Mouse (Mus musculus) kidney, embryonic 16.5 days (tissue): ENCODE data around the gene Apobec3. TPM values are rescaled to one million over a fixed set of nuclear protein-coding genes. Genes with fewer than 3 reads are reported as not detected.

Experiments used
- ATAC-seq: fragments of 200-750 bp; cut with Nextera tagmentation; 2 replicates; pipeline ENCODE4 v1.8.0; 2017; ENCODE audit warnings: moderate TSS enrichment; ENCODE audit not compliant: low FRiP score, low TSS enrichment
- H3K27ac ChIP-seq: fragments of 300-500 bp; sonication (generic); 2 replicates; pipeline ENCODE4 v1.5.1; 2014; ENCODE audit warnings: low read length
- H3K27me3 ChIP-seq: fragments of 300-500 bp; sonication (generic); 2 replicates; pipeline ENCODE4 v1.6.1; 2014; ENCODE audit warnings: low read length, control low read depth, mixed read lengths; ENCODE audit not compliant: insufficient read depth
- H3K36me3 ChIP-seq: fragments of 300-500 bp; sonication (generic); 2 replicates; pipeline ENCODE4 v1.6.1; 2014; ENCODE audit warnings: low read length, control low read depth, mixed read lengths; ENCODE audit not compliant: insufficient read depth
- H3K4me1 ChIP-seq: fragments of 300-500 bp; sonication (generic); 2 replicates; pipeline ENCODE4 v1.6.1; 2014; ENCODE audit warnings: low read length, control low read depth, mixed read lengths; ENCODE audit not compliant: insufficient read depth
- H3K4me2 ChIP-seq: fragments of 300-500 bp; sonication (generic); replicated peaks from 2 replicates; pipeline ENCODE4 v1.6.1; 2014; ENCODE audit warnings: low read depth, low read length
- H3K4me3 ChIP-seq: fragments of 300-500 bp; sonication (generic); 2 replicates; pipeline ENCODE4 v1.5.1; 2014; ENCODE audit warnings: mild to moderate bottlenecking, low read length
- H3K9ac ChIP-seq: fragments of 300-500 bp; sonication (generic); replicated peaks from 2 replicates; pipeline ENCODE4 v1.6.1; 2014; ENCODE audit warnings: low read length
- H3K9me3 ChIP-seq: fragments of 300-500 bp; sonication (generic); 2 replicates; pipeline ENCODE4 v1.6.1; 2016; ENCODE audit warnings: low read length, control low read depth
- WGBS: fragments of 180-500 bp; shearing (Covaris S2); extraction: QIAGEN DNeasy Blood & Tissue Kit; methylation state at CpG from one replicate; pipeline ENCODE4 v1.1.7; 2014; 5-methylcytosine and 5-hydroxymethylcytosine counted together
- polyA plus RNA-seq: library from polyadenylated mRNA; unstranded; fragments of >200 nt; fragmentation: Nextera tagmentation; extraction: Ambion mirVana; gene quantifications from 2 replicates; pipeline ENCODE4 v1.2.1, GENCODE M21; 2015

The Apobec3 gene
- polyA plus RNA-seq, 1 experiment from 2014 or later, result 29.3 TPM

- no peak overlapping the region for H3K4me2 ChIP-seq
- ATAC-seq, result no peak
- H3K9ac ChIP-seq, result no peak overlapping the region
- H3K36me3 ChIP-seq, result no peaks in the 10 kb centered on the region
- H3K27ac ChIP-seq, result no peak overlapping the region
- no peak overlapping the region for H3K4me3 ChIP-seq
- WGBS, result 68% methylated on average over 2 of the region's 2 CpGs
- no peaks in the 10 kb centered on the region for H3K27me3 ChIP-seq
- peaks cover 8% of the 10 kb centered on the region; the same call in 1 of the 2 replicates for H3K4me1 ChIP-seq
- H3K9me3 ChIP-seq, result no peaks in the 10 kb centered on the region; the same call in 1 of the 2 replicates
Observed at GRCm38 (mm10) chr15:79873995-79874394, 17.5 kb upstream of the Apobec3 start.

- Histone ChIP-seq H3K9me3 (no peaks in the 10 kb centered on the region), H3K4me1 (peaks cover 15% of the 10 kb centered on the region; the same call in 1 of the 2 replicates), H3K36me3 (no peaks in the 10 kb centered on the region), H3K27ac (no peak overlapping the region), H3K9ac (no peak overlapping the region), H3K27me3 (no peaks in the 10 kb centered on the region), H3K4me2 (no peak overlapping the region), H3K4me3 (no peak overlapping the region)
- no peak for ATAC-seq
- WGBS, result 61% methylated on average over 18 of the region's 18 CpGs
Observed at GRCm38 (mm10) chr15:79875261-79875995, 16.0 kb upstream of the Apobec3 start.

GRCm38 (mm10) chr15:79878725-79879136 lies 12.7 kb upstream of the Apobec3 start:
- WGBS, result 43% methylated on average over 6 of the region's 6 CpGs
- H3K4me3 ChIP-seq, result no peak overlapping the region
- ATAC-seq, result no peak

GRCm38 (mm10) chr15:79879319-79879718 lies 12.1 kb upstream of the Apobec3 start:
- ATAC-seq, result peak; percentile 46; the same call in 1 of the 2 replicates
- Histone ChIP-seq H3K4me1 (peaks cover 23% of the 10 kb centered on the region; the same call in 1 of the 2 replicates), H3K4me3 (no peak overlapping the region), H3K27me3 (no peaks in the 10 kb centered on the region), H3K9ac (peak overlapping the region; percentile 49; the same call in 1 of the 2 replicates), H3K4me2 (peak overlapping the region; percentile 31; the same call in 1 of the 2 replicates), H3K27ac (peak overlapping the region; percentile 91), H3K9me3 (no peaks in the 10 kb centered on the region), H3K36me3 (no peaks in the 10 kb centered on the region)
- WGBS, result 26% methylated on average over 13 of the region's 13 CpGs

More at GRCm38 (mm10) chr15:79878725-79879136, 12.7 kb upstream of the Apobec3 start:
- no peaks in the 10 kb centered on the region for H3K36me3 ChIP-seq
- no peaks in the 10 kb centered on the region for H3K9me3 ChIP-seq
- H3K27me3 ChIP-seq, result no peaks in the 10 kb centered on the region
- H3K9ac ChIP-seq, result peak overlapping the region; percentile 49; the same call in 1 of the 2 replicates
- H3K27ac ChIP-seq, result peak overlapping the region; percentile 91
- H3K4me2 ChIP-seq, result peak overlapping the region; percentile 31; the same call in 1 of the 2 replicates
- H3K4me1 ChIP-seq, result peaks cover 23% of the 10 kb centered on the region; the same call in 1 of the 2 replicates

- peaks cover 23% of the 10 kb centered on the region; the same call in 1 of the 2 replicates for H3K4me1 ChIP-seq
- ATAC-seq, result no peak
- no peaks in the 10 kb centered on the region for H3K9me3 ChIP-seq
- no peaks in the 10 kb centered on the region for H3K36me3 ChIP-seq
- no peaks in the 10 kb centered on the region for H3K27me3 ChIP-seq
- no peak overlapping the region for H3K4me2 ChIP-seq
- no peak overlapping the region for H3K9ac ChIP-seq
- H3K4me3 ChIP-seq, result no peak overlapping the region
- WGBS, result 91% methylated on average over 3 of the region's 3 CpGs
- no peak overlapping the region for H3K27ac ChIP-seq
Observed at GRCm38 (mm10) chr15:79880477-79880876, 11.0 kb upstream of the Apobec3 start.

GRCm38 (mm10) chr15:79882623-79883267 lies 8.7 kb upstream of the Apobec3 start:
- Histone ChIP-seq H3K4me2 (peak overlapping the region; percentile 78), H3K36me3 (no peaks in the 10 kb centered on the region), H3K27ac (no peak overlapping the region), H3K4me1 (peaks cover 23% of the 10 kb centered on the region; the same call in 1 of the 2 replicates), H3K9me3 (no peaks in the 10 kb centered on the region), H3K27me3 (no peaks in the 10 kb centered on the region), H3K9ac (peak overlapping the region; percentile 71), H3K4me3 (peak overlapping the region; percentile 53)
- no peak for ATAC-seq
- WGBS, result 19% methylated on average over 19 of the region's 19 CpGs

GRCm38 (mm10) chr15:79883352-79883822 lies 8.1 kb upstream of the Apobec3 start:
- Histone ChIP-seq H3K4me2 (peak overlapping the region; percentile 78), H3K36me3 (no peaks in the 10 kb centered on the region), H3K9me3 (no peaks in the 10 kb centered on the region), H3K27me3 (no peaks in the 10 kb centered on the region), H3K4me3 (peak overlapping the region; percentile 53), H3K27ac (peak overlapping the region; percentile 94), H3K4me1 (peaks cover 21% of the 10 kb centered on the region; the same call in 1 of the 2 replicates), H3K9ac (peak overlapping the region; percentile 71)
- WGBS, result under 1% methylated on average over 30 of the region's 30 CpGs
- peak; percentile 91 for ATAC-seq

- Histone ChIP-seq H3K4me3 (no peak overlapping the region), H3K9me3 (no peaks in the 10 kb centered on the region), H3K36me3 (no peaks in the 10 kb centered on the region), H3K4me1 (peaks cover 8% of the 10 kb centered on the region; the same call in 1 of the 2 replicates), H3K27me3 (no peaks in the 10 kb centered on the region), H3K4me2 (no peak overlapping the region), H3K9ac (no peak overlapping the region), H3K27ac (no peak overlapping the region)
- ATAC-seq, result no peak
- 79% methylated on average over 5 of the region's 5 CpGs for whole genome bisulfite sequencing
Observed at GRCm38 (mm10) chr15:79884820-79885219, 6.6 kb upstream of the Apobec3 start.

- Histone ChIP-seq H3K9ac (peak overlapping the region; percentile 71), H3K27ac (peak overlapping the region; percentile 88), H3K4me3 (peak overlapping the region; percentile 55), H3K9me3 (no peaks in the 10 kb centered on the region), H3K27me3 (no peaks in the 10 kb centered on the region), H3K4me2 (peak overlapping the region; percentile 73), H3K36me3 (no peaks in the 10 kb centered on the region), H3K4me1 (peaks cover 16% of the 10 kb centered on the region)
- under 1% methylated on average over 12 of the region's 12 CpGs for WGBS
- ATAC-seq, result peak; percentile 83
Observed at GRCm38 (mm10) chr15:79892213-79892541, 718 bp downstream of the Apobec3 start.
